Mouse (Mus musculus): ENCODE measurements around the gene Gsdmc4.

DNA sequence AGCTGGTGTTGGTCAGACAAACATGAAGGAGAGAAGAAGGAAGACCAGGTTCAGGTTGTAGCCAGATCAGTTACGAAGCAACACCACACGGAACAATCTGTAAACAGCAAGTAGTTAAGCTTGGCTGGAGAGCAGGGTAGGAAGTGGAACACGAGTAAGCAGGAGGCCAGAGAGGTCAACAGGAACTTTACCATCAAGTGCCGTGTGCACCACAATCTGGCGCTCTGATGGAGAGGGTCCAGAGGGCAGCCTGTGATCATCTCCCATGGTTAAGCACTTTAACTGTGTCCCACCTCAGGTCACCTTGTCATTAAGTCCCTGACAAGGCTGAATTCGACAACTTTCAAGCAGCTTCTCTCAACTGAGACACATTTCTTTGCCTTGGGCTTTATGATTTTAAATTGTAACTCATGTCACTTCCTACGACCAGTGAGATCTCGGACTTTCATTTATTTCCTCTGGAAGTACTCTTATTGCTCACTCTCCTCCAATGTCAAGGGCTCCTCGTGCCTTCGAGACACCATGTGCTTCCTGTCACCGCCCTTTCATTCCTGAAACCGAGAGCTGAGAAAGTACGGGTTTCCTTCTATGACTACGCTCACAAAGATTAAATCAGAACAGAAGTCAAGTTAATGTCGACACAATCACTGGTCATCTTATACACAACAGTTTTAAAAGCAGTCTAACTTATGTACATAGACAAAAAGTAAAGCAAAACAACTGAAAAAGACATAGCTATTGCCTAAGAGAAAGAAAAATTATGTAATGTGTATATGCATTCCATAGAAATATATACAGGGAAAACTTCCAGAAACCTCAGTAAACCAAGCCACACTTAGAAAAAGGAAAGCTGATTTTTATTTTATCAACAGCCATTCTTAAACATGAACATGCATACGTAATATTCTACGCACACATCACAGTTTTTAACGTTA lies 18.3 kb upstream of the Gsdmc4 start:
- no peak for TF ChIP-seq TAL1 (IDR thresholded peaks at IDR 0.05; ENCODE audit: low read length)
- TF ChIP-seq GATA1 (IDR thresholded peaks at IDR 0.05; ENCODE audit: low read length): no peak
